Mouse (Mus musculus) brain, embryonic 18.5 days (tissue): ENCODE data around the gene Kif1b.
"Not testable (repeated sequence)": the region's sequence is repeated elsewhere in the genome, so short reads cannot be mapped to it uniquely, and the experiment has no call there.

ENCODE experiments used
- DNase-seq: peaks from one replicate; pipeline ENCODE4 v3.0.0-alpha.2; 2012; ENCODE audit warnings: low read depth, low spot score

Kif1b gene

DNA sequence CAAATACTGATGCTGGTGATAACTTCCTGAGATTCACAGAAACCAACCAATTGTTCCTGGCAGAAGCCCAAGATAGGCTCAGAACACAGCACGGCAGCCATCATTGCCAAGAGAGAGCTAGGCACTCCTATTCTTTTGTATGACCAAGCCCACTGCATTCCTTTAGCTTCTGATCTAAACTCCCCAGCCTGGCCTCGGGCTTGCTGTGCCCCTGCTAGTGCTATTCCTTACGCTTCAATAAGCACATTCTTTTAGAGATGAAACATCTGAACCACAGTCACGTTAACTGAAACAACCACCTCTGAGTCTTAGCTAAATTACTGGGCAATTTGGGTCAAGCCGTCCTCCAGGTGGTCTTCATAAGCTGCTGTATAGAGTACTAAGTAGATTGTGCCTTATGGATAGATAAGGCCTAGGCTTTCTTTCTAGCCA is 87.4 kb downstream of the Kif1b start:
- DNase-seq: peak; percentile 30

DNA sequence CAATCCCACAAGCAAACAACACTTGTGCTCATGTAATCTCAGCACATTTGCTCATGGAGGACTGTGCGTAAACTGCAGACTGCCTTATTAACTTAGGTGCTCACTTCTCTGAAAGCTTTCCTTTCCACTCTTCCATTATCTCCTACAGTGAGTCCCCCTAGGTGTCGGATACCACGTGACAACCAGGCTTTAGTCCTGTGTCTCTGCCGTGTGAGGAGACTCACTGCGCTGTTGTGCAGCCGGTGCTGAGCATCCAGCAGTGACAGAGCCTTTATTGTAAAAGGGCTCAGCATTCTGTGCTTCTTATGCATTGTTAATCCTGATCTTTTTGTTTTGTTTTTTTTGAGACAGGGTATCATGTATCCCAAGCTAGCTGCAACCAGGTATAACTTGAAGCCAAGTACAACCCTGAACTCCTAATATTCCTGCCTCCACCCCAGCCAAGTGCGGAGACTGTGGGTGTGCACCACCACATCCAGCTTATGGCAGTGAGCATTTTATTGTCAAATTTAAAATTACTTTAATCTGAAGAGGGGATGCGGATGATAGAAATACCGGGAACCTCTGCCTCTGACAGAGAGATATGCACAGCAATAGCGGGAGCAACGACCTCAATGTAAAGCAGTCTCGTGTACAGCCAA is 88.0 kb downstream of the Kif1b start:
- no peak for DNase-seq

DNA sequence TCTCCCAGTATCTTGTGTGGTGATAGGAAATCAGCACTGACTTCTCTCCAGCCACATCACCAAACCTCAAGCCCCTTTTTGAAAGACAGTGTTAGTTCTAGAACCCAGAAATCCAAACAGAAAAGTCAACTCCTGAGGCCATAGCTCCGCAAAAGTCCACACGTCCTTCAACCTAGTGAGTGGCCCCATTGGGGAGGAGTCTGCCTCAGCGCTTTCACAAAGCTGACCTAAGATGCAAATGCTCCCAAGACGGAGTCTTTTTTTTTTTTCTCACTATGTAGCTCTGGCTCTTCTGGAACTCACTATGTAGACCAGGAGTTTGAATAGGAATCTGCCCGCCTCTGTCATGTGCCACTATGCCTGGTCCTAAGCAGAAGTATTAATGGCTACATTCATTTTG is 89.0 kb downstream of the Kif1b start:
- no peak for DNase-seq

DNA sequence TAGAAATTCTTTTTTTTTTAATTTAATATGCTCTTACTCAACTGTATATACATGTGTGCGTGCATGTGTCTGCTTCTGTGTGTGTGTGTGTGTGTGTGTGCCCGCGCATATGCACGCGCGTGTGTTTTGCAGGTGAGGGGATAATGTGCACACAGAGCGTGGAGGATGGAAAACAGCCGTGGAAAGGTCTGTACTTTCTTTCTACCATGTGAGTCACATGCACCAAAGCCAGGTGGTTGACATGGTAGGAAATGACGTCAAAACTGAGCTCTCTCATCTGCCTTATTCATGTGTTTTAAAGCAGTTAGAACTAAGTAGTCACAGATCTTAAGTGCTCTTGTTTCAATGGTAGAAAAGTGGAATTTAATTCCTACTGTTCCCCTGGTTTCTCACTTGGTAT is 91.5 kb downstream of the Kif1b start:
- DNase-seq: no peak

DNA sequence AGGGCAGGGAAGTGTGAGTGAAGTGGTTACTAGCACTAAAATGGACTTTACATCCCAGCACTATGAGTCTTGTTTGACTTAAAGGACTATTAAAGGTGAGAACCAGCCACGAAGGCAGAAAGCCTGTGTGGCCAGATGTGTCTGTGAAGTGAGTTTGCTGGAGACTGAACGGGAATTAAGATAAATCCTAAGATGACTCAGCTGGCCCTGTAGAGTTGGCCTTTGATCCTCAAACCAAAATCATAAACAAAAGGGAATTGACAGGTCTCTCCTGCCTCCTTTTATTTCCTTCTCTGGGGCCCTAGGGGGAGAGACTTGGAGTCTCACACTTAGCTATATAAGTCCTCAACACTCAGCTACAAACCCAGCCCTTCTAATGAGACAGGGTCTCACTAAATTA is 92.1 kb downstream of the Kif1b start:
- DNase-seq: no peak

DNA sequence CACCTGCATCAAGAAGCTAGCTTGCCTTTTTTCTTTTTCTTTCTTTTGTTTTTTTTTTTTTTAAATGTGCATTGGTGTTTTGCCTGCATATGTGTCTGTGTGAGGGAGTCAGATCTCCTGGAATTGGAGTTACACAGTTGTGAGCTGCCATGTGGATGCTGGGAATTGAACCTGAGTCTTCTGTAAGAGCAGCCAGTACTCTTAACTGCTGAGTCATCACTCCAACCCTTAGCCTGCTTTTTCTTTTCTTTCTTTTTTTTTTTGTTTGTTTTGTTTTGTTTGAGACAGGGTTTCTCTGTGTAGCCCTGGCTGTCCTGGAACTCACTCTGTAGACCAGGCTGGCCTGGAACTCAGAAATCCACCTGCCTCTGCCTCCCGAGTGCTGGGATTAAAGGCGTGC is 93.0 kb downstream of the Kif1b start:
- DNase-seq: not testable (repeated sequence)

DNA sequence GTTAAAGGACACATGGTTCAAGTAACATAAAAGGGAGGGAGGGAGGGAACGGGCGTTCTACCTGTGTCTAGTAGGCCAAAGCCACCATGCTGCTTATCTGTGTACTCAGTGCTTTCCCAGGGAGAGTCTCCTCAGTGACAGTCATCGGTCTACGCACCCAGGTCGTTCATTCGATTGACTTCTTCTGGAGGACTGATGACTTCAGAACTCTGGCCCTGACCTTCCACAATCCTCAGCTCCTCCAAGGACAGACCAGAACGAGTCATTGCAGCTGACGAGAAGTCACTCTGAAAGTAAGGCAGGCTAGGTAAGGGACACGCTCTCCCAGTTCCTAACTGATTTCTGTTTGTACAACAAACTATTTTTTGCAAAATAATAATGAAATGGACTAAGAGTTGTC is 94.0 kb downstream of the Kif1b start:
- DNase-seq: no peak

DNA sequence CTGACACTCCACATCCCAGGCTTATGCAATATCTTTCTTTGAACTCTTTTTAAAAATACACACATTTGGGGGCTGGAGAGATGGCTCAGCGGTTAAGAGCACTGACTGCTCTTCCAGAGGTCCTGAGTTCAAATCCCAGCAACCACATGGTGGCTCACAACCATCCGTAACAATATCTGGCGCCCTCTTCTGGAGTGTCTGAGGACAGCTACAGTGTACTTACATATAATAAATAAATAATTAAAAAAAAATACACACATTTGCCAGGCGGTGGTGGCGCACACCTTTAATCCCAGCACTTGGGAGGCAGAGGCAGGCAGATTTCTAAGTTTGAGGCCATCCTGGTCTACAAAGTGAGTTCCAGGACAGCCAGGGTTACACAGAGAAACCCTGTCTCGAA is 96.1 kb downstream of the Kif1b start:
- DNase-seq: not testable (repeated sequence)

DNA sequence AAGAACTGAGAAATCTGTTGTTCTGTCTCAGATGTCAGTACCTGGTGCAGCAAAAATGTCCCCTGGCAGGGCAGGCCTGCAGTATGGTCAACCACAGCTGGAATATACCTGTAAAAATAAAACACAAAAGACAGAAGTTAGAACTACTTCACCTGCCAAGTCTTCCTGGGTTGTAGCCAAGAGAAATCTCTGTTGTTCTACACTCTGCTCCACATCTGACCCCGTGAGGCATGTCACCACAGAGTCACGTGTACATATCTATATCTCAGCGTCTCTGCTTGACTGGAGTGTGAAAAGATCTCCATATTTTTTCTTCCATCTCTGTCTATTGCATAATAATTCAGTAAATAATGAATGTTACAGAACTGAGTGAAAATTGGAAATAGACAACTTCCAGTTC is 105.0 kb downstream of the Kif1b start:
- no peak for DNase-seq

DNA sequence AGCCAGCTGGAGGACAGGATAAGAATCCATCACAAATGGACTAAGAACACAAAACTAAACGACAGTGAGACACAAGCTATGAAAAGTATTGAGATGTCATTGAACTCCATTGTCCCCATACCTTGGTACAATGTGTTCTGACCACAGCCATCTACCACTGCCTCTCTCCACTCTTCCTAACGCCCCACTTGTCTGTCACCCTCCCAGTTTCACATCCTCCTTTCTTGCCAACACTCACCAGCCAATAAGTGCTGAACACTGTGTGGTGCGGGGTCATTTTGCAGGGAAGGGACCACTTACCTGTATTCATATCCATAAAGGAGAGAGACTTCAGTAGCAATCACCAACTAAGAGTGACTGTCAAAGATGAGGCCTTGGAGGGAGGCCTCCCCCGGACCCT is 106.4 kb downstream of the Kif1b start:
- DNase-seq: no peak

DNA sequence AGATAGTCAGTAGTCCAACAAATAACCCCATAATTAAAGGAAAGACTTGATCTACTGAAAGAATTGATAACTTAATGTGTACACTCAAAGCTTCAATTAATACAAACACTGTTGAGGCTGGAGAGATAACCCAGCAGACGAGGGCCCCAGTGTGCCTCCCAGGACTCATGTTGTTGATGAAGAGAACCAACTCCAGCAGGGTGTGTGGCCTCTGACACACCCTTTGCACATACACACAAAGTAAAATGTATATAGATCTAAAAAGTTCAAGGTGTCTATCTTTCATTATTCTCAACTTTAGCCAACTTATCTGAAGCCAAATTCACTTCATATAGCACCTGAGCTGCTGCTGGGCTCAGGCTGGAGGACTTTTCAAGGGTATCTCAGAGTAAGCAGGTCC is 110.3 kb downstream of the Kif1b start:
- no peak for DNase-seq

DNA sequence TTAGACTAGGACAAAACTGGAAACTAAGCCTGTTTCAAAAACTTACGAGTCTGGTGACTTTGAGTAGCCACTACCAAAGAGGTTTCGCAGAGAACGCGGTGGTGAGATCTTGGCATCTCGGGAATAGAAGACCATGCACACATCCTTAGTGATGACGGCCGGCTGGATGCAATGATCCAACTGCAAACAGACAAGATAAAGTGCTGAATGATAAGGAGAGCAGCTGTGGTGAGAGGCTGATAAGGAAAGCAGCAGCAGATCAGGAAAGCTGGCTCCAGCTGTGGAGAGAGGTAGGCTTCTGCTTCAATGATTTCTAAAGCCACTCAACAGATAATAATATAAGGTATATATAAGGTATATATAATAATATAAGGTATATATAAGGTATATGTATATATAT is 116.4 kb downstream of the Kif1b start:
- DNase-seq: no peak

DNA sequence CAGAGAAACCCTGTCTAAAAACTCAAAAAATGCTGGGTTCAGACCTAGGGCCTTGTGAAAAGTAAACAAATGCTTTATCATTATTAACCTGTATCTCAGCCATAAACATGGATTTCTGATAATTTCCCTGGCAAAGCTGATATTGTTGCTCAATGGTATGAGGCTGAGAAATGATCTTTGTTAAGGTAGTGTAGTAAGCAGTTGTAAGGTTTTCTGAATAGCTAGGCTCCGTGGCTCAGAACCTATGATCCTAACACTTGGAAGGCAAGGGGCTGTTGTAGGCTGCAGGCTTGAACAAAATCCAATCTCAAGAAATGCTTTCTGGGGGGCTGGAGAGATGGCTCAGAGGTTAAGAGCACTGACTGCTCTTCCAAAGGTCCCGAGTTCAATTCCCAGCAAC is 118.9 kb downstream of the Kif1b start:
- DNase-seq: no peak

DNA sequence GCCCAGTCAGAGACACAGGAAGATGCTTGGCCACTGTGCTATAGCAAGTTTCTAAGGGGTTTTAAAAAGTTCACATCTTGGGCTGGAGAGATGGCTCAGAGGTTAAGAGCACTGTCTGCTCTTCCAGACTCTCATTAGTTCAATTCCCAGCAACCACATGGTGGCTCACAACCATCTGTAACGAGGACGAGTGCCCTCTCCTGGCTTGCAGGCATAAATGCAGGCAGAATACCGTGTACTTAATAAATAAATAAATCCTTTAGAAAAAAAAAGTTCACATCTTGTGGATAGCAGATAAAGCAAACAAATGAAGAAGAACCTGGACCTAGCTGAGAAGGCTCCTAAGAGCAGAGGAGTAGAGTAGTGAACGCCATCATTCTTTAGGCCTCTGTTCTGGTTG is 124.7 kb downstream of the Kif1b start:
- no peak for DNase-seq

DNA sequence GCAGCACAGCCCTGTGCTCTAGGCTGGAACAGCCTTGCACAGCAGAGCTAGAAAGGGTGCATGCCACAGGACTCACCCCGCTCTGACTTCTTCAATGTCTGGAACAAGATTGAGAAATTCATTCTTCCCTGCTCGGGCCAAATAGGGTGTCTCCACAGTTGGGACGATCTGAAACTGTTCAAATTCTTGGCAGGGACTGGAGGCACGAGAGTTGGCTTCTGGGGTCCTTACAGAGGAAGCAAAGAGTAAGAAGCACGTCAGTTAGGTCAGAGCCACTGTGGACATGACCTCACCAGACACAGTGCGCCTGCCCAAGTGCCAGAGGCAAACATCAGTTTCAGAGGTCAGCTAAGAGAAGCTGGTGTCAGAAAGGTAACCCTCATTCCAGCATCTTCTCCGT is 125.3 kb downstream of the Kif1b start:
- no peak for DNase-seq

DNA sequence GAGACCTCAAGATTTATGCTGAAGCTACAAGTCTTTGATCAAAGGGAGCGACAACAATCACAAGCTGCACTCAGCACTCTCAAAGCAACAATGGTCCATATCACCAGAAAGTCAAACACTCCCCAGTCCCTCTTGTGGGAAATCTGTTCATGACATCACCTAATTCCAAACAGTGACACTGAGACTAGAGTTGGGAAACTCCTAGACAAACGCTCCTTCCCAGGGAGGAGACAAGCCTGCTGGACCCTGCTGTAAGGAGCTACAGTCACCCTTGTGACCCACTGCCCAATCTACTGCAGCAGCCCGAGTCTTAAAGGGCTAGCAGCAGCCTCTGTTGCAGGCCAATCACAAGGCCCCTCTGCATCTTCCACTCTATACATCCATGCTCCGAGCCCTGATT is 127.9 kb downstream of the Kif1b start:
- DNase-seq: no peak

DNA sequence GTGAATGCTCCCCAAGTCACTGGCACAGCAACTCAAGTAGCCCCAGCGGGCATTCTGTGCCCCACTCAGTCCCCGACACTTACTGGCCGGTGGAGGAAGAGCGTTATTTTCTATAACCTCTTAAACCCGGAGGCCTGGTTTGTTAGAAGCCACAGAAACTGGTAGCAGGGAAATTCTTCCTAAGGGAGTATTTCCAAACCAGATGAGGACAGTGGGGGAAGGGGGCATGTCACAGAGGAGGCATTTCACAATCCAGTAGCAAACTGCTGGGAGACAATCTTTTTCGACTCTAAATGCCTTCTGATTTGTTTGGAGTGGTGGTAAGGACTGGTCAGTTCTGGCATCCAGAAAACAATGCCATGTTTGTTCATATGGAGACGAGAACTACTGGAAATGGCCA is 128.3 kb downstream of the Kif1b start:
- DNase-seq: no peak

DNA sequence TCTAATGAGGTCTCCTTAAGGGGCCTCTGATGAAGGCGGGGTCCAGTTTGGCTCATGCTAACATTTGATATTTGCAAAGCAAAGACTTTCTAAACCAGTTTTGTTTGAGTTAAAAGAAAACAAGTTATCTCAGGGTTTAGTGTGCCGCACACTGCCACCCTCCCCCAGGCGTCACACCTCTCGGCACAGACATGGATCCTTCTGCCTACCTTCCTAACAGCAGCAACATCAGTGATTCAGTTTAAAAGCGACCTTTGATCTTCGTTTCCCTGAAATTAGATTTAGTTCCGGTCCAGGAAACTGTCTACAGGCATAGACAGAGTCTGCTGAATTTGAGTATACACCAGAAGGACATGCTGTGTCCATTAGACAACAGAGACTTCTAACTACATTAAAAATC is 129.2 kb downstream of the Kif1b start:
- DNase-seq: no peak

DNA sequence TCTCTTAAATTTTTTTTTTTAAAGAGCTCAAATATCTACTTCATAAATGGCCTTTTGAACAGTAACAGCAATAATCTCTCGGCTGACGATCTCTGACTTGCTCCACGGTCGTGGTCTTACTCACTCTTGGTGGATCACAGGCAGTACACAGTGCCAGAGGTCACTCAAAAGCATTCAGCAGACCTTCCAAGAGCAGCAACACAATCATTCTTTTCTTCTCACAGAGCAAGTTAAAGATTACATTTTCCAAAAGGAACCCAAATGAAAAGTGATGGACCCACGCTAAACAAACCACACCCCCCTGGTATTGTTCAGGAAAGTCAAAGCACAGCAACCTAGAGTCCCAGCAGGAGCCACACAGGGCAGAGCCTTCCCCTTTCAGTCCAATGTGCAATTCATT is 130.4 kb downstream of the Kif1b start:
- DNase-seq: no peak

DNA sequence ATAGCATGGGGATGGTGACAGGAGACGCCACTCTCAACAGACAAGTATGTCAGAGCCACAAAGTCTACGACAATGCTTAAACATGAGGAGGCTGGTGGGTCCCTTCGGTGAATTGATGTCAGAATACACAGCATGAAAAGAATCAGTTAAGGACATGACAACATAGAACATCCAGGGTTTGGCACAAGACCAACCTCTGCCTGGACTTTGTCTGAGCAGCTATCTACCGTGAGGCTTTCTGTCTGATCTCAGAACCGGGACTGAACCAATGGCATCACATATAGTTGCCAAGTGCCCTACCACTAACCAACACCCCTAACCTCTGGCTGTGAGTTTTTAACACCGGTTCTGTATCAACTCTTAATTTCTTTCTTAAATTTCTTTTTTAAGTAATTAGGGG is 130.8 kb downstream of the Kif1b start:
- DNase-seq: no peak

DNA sequence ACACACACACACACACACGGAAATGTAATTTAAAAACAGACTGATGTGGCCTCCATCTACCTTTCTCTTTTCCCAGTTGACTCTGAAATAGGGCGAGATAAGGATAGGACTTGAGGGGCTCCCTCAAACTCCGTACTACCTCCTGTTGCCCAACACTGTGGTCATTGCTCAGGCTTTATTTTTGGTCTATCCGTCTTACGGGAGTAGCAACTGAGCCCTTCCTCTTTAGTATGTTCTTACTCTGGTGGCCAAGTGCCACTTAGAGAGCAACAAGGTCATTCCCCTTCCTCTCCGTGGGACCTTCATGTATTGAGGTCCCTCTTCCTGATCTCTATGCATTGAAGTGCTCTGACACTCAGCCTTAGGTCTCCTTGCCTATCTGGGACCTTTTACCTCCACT is 133.8 kb downstream of the Kif1b start:
- DNase-seq: no peak

DNA sequence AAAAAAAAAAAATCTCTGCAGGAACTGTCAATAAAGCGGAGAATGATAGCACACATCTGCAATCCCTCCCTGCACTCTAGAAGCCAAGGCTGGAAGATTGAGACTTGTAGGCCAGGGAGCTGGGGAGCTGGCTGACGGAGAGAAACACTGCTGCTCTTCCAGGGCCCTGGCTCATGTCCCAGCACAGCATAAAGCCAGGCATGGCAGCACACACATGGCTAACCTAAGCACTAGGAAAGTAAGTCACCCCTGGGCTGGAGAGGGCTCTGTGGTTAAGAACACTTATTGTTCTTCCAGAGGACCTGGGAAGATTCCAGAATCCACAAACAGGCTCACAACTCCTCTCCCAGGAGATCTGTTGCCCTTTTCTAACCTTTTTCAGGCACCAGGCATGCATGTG is 134.8 kb downstream of the Kif1b start:
- DNase-seq: no peak

DNA sequence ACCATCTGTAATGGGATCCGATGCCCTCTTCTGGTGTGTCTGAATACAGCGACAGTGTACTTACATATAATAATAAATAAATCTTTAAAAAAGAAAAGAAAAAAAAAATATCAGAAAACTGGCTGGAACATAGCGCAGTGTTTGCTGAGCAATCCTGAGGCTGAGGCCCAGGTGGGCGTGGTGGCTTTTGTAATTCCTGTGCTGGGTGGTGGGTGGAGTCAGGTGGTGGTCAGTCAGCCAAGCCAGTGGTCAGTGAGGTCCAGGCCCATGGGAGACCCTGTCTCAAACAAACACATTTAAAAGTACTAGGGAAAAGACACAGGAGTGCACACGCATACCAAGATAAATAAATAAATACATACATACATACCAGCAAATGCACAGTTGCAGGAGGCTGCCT is 135.4 kb downstream of the Kif1b start:
- no peak for DNase-seq

DNA sequence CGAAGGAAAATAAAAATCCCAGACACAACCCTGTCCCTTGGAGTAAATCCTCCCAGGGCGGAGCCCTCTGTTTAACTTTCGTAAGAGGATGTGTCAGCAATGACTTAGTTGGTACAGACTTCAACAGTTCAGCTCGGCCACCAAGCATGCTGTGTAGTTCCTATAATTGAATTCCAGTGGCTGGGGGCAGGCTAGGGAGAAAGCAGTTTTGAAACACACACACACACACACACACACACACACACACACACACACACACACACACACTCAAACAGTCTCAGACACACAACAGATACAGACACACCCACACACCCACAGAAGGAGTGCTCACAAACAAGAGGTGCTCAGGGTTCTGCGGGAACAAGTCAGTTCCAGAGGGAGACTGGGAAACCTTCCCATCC is 135.9 kb downstream of the Kif1b start:
- DNase-seq: no peak
